In the genomic region with DNA sequence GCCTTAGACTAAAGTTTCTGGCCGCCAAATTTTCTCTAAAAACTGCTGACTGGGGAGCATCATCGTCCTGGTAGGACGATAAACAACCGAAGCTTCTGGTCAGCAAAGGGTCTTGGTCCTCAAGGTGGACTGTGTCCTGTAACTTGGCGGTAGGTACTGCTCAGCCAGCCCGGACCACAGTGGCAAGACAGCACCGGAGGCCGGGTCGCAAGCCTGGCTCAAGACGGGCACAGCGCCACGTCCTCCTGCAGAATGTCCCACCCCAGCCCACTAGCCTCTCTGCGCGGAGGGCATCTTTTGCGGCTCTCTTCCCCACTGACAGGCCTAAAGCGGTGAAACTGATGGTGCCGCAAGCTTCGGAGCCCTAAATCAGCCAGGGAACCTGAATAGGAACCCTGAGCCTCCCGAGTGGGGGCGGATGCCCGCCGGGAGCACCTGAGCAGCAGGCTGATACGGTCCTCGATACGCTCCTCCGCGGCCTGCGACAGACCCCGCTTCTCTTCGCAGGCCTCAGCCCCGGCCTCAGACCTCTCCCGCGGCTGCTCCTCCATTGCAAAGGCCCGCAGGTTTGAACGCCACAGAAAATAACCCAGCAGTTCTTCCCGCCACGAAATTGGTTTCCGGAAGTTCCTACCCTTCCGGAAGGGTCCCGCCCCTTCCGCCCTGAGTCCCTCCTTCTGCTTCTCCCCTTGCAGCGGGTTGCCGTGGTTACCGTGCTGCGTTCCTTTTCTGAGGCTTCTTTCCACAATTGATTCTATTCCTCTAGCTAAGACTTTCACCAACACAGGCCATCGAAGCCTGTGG, we compare ENCODE assay signal across 8 mouse cellular contexts. TPM values are rescaled to one million over a fixed set of nuclear protein-coding genes. Genes with fewer than 3 reads are reported as not detected.
A peak's percentile ranks its signal among the peaks of the same experiment; 100 is the strongest.
DNase-seq lines count a peak whose midpoint lies in the region; ATAC-seq and TF ChIP-seq lines count a peak whose summit lies in the region.

A gene (minus strand): TSS at position 648 of the 804 bp plus-strand sequence.

- peak; percentile 97 for ATAC-seq in forebrain, embryonic 13.5 days
- peak; percentile 97 for ATAC-seq in neural tube, embryonic 15.5 days (ENCODE audit: low FRiP score)

- no peak for TF ChIP-seq CTCF in E14TG2a.4 (conservative IDR thresholded peaks at IDR 0.05; ENCODE audit: low read length)

- DNase-seq in c-Kit-positive CD71-positive TER-119-positive erythroid progenitor cells, embryonic 14.5 days (ENCODE audit: low spot score): peak; percentile 88
- peak; percentile 80 to 86 for DNase-seq in heart, postnatal 14 days
- DNase-seq in layer of hippocampus, adult 11-12 months (ENCODE audit: low spot score): peak; percentile 83
- peak; percentile 83 to 87 for DNase-seq in lung, adult 18-20 months
- DNase-seq in testis, postnatal 14 days (ENCODE audit: low spot score): peak; percentile 87

- peaks cover 45% of the 10 kb centered on the region for H3K4me1 ChIP-seq in E14TG2a.4 (replicated peaks; ENCODE audit: low read depth, low read length)
- H3K4me1 ChIP-seq in forebrain, embryonic 13.5 days: peaks cover 18% of the 10 kb centered on the region
- H3K4me1 ChIP-seq in neural tube, embryonic 15.5 days: peaks cover 15% of the 10 kb centered on the region

- peak within 1 kb of the TSS; percentile 77 for H3K9ac ChIP-seq in forebrain, embryonic 13.5 days
- H3K9ac ChIP-seq in neural tube, embryonic 15.5 days (replicated peaks): peak within 1 kb of the TSS; percentile 60

- no peaks in the 10 kb centered on the region for H3K27me3 ChIP-seq in E14TG2a.4 (ENCODE audit: insufficient read depth, low read length)
- H3K27me3 ChIP-seq in forebrain, embryonic 13.5 days: no peaks in the 10 kb centered on the region
- H3K27me3 ChIP-seq in neural tube, embryonic 15.5 days (replicated peaks): no peaks in the 10 kb centered on the region

- intact Hi-C loops in heart, postnatal 14 days (cut with DNase I): no loop called here

- whole genome bisulfite sequencing in forebrain, embryonic 13.5 days: under 1% methylated on average over 46 of the region's 46 CpGs
- under 1% methylated on average over 46 of the region's 46 CpGs for WGBS in neural tube, embryonic 15.5 days

- peak within 1 kb of the TSS; percentile 98 for H3K4me3 ChIP-seq in E14TG2a.4 (replicated peaks; ENCODE audit: low read length)
- peak within 1 kb of the TSS; percentile 73 for H3K4me3 ChIP-seq in forebrain, embryonic 13.5 days
- peak within 1 kb of the TSS; percentile 68 for H3K4me3 ChIP-seq in neural tube, embryonic 15.5 days (replicated peaks)

- H3K4me2 ChIP-seq in forebrain, embryonic 13.5 days: peak within 1 kb of the TSS; percentile 86
- H3K4me2 ChIP-seq in neural tube, embryonic 15.5 days: peak within 1 kb of the TSS; percentile 100

- peaks cover 77% of the 10 kb centered on the region for H3K36me3 ChIP-seq in E14TG2a.4 (ENCODE audit: insufficient read depth, low read length)
- H3K36me3 ChIP-seq in forebrain, embryonic 13.5 days (ENCODE audit: poor library complexity, severe bottlenecking): peaks cover 41% of the 10 kb centered on the region
- H3K36me3 ChIP-seq in neural tube, embryonic 15.5 days: no peaks in the 10 kb centered on the region

- H3K27ac ChIP-seq in forebrain, embryonic 13.5 days: peak within 1 kb of the TSS; percentile 57
- peak within 1 kb of the TSS; percentile 42 for H3K27ac ChIP-seq in neural tube, embryonic 15.5 days (replicated peaks)

- H3K9me3 ChIP-seq in E14TG2a.4 (ENCODE audit: low read length): no peaks in the 10 kb centered on the region
- no peaks in the 10 kb centered on the region for H3K9me3 ChIP-seq in forebrain, embryonic 13.5 days (replicated peaks)
- no peaks in the 10 kb centered on the region for H3K9me3 ChIP-seq in neural tube, embryonic 15.5 days (replicated peaks)

RNA-seq across cellular contexts. Expression of the gene that starts here (rescaled TPM):
- 33.8 and 34.6 TPM in 2 replicates for polyA plus RNA-seq in forebrain, embryonic 13.5 days (2015; fragmentation: Nextera tagmentation; extraction: Ambion mirVana)
- under 1 TPM; 0.36 to 0.80 TPM for total RNA-seq in heart, postnatal 14 days (2021)
- 5.9 and 11.2 TPM in 2 replicates for polyA plus RNA-seq in neural tube, embryonic 15.5 days (2015; fragmentation: Nextera tagmentation; extraction: Ambion mirVana)

Comparison
In these comparisons a context has a peak if more than half of its experiments do, and no peak if none do; other contexts are left out.
1. Peak in every context shown above with its lines: DNase-seq, ATAC-seq, H3K4me3 ChIP-seq and H3K27ac ChIP-seq.
2. Peak in DNase-seq in heart, postnatal 14 days; RNA of the gene not detected or under 1 TPM.